Mouse (Mus musculus): ENCODE measurements around the gene Mif. TPM values are rescaled to one million over a fixed set of nuclear protein-coding genes. Genes with fewer than 3 reads are reported as not detected.
"Not testable (repeated sequence)": the region's sequence is repeated elsewhere in the genome, so short reads cannot be mapped to it uniquely, and the experiment has no call there.

Mif gene
- 100 to 1,000 TPM; 202 to 203 TPM for total RNA-seq (2021)

DNA sequence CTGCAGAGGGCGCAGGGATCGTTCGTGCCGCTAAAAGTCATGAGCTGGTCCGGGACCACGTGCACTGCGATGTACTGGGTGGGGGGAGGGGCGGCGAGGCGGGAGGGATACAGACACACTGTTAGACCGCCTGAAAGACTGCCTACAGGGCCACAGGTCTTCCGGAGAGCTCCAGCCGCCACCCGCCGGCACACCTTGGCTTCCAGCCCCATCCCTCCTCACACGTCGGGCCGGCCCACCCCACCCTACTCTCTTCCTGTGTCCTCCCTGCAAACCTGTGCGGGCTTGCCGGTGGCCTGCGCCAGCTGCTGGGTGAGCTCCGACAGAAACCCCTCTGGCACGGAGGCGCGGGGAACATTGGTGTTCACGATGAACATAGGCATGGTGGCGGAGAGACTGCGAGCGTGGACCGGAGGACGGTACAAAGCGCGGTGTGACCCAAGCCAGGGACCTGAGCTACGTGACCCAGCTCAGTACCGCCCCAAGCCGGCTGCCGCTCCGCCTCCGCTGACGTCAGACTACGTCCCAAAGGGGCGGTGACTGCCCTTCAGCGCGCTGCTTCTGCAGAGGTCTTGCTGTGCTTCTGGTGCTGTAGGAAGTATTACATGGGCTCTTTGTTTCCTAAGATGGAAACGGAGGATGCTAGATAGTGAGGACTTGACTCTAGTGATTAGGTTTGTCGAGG, at the start of gene Mif:
Gene Mif, minus strand, starts transcription at position 455 of the 685 bp plus-strand sequence.
- peak; percentile 76 for DNase-seq (ENCODE audit: low spot score)
- intact Hi-C loops (cut with DNase I), result not testable (repeated sequence)

- DNase-seq (ENCODE audit: low spot score), result no peak
- intact Hi-C loops (cut with DNase I), result no loop called here
These were observed 46.8 kb upstream of the Mif start for GRCm38 (mm10) chr10:75906882-75907281.

DNA sequence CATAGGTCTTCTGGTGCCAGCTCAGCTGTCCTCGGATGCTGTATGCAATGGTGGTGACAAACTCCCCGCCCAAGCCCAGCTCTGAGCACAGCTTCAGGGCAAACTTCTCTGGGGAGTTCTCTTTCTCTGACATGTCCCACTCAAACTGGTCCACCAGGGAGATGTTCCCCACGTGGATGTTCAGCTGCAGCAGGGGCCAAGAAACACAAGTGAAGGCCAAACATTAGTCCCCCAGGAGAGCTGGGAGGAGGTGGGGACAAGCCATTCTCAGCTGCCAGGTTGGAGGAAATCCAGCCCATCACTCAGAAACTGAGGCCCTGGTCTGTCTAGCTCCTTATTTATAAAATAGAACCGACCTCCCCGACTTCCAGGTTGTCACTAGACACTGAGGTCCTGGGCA, 44.4 kb upstream of the Mif start:
- DNase-seq (ENCODE audit: low spot score), result no peak
- intact Hi-C loops (cut with DNase I), result no loop called here

DNA sequence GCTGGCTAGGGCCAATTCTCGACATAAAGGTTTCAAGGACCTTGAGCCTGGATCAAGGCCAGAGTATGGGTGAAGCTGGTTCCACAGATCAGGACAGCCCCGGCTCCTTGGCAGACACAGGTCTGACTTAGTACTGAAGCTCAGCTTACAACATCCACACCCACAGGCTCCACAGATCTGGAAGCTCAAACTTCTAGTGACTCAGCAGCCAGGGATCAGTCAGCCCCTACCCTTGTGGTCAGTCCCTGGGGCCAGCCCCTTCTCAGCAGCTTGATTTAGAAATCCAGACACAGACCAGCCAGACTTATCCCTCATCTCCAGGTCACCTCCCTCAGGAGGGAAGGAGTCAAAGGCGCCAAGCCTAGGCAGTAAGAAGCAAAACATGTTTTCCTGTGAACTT, 38.8 kb upstream of the Mif start:
- intact Hi-C loops (cut with DNase I), result no loop called here
- peak; percentile 72 for DNase-seq (ENCODE audit: low spot score)

- intact Hi-C loops (cut with DNase I), result no loop called here
- DNase-seq (ENCODE audit: low spot score), result no peak
These were observed 38.1 kb upstream of the Mif start for GRCm38 (mm10) chr10:75898039-75898564.

DNA sequence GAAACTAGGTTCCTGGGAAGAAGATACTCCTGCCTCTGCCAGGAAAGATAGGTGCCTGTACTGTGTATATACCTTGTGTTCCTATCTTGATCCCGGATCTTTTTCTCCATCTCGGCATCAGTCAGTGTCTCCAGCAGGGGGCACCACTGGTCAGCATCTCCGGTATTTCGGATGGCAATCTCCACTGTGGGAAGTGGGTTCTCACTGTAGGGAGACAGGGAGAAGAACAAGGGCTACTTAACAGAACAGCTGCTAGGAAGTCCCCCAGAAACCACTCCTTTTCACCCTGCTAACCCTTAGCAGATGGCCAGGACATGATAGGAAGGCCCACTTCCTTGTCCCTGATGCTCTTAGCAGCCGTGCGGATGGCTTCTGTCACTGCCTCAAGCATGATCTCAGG, 37.3 kb upstream of the Mif start:
- DNase-seq (ENCODE audit: low spot score), result no peak
- intact Hi-C loops (cut with DNase I), result loop anchor here (1.0 kb wide), 1 partner anchor 54 kb away; no protein-coding TSS in a partner anchor

DNA sequence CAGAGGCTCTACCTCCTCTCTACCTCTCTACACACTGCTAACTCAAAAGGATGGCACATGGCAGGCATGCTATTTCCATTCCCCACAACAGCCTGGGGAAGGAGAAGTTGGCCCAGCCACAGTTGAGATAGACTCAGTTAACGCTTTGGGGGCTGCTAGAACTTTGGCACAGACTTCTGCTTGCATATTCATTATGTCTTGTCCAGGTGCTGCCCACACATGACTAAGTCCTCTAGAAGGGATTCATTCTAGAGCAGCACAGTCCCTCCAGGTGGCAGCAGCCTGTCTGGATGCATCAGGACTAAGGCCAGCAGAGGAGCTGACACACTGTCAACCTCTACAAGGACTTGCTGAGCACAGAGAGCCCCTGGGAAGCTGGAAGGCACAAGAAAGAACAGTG, 36.2 kb upstream of the Mif start:
- intact Hi-C loops (cut with DNase I), result no loop called here

DNA sequence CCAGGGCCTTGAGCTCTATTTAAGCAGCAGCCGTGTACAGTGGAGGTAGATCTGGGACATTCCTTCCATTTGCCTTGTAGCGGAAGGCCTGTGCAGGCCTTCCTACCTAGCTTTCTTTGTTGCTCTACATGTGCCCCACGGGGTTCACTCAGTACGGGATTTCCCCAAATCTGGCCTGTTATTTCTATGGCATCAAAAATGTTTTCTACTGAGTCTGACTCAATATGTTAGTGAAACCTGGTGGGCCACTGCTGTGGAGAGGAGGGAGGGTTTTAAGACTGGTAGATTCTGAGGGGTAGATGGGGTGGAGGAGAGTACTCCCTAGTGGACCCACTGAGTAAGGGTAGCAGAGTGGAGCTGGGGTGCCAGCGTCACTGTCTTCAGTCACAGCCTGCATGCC, 35.7 kb upstream of the Mif start:
- intact Hi-C loops (cut with DNase I), result no loop called here
- DNase-seq (ENCODE audit: low spot score), result no peak

More for the DNA sequence above, 36.2 kb upstream of the Mif start:
- DNase-seq (ENCODE audit: low spot score), result no peak

DNA sequence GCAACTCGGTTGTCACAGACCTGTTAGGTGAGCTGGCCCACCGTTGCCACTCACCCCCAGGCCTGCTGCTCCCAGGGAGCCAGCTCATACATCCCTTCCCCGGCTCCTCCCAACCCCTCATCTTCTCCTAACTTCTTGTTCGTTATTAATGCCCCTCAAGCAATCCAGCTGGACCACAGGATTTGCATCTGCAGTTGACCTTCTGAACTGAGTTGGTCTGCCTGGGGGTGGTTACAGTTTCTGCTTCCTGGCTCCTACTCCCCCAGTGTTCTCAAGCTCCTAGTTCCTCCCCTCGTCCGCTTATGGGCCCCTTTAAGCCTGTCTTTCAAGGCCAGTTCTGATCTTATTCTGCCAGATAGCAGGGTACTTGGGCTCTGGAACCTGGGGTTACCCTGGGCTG, 34.6 kb upstream of the Mif start:
- DNase-seq (ENCODE audit: low spot score), result no peak
- intact Hi-C loops (cut with DNase I), result no loop called here

DNA sequence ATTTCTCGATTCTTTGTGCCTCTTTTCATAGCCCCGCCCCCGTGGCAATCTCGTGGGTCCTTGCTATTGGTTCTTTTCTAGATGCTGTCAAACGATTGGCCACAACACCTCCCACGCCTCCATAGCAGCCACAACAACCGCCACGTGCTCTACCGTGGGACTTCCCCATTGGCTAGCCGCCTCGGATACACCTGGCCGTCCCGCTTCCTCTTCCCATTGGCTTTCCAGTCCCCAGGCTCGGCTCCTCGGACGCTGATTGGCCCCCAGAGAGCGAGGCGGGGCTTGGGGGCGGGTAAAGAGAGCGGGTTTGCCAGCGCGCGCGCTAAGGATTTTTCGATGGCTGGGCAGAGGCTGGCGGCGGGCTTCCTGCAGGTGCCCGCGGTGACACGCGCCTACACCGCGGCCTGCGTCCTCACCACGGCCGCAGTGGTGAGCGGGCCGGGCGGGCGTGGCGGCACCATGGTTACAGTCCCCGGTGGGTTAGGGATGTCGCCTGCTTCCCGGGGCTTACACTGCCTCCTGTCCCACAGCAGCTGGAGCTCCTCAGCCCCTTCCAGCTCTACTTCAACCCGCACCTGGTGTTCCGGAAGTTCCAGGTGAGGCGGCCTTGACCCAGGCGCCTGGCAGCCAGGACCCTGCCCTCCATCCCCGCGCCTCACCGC, 33.2 kb upstream of the Mif start, which contains the start of gene Derl3:
Gene Derl3, plus strand, starts transcription at position 325 of the 662 bp plus-strand sequence.
- DNase-seq (ENCODE audit: low spot score), result peak; percentile 82
- intact Hi-C loops (cut with DNase I), result no loop called here

DNA sequence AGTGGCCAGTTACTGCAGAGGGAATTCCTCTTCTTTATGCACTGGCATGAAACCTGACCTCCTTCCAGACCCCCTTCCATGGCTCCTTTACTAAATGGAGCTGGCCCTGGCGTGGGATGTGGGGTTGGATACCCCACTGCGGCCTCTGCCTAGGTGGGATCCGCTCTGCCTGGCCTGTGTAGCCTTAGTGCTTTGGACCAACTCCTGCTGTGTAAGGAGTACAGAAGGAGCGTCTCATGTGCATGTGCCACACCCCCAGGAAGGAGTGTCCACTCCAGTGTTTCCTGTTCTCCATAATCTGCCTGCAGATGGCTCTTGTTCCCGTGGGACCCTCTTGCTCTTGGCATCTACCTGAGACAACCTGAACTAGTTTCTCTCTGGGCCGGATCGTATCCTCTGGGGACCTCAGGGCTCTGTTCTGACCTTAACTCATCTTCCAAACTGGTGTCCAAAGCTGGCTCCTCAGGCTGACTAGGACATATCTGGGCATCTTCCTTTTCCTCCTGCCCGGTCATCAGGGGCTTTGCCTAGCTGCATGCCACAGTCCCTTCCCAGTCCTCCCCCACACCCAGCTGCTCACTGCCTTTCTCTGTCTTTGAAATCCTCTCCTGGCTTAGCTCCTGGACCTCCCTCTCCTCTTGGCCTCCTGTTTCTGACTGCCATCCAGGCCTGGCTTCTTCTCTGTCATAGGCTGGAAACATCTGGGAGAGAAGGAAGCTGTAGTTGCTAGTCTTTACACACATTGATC, 29.5 kb upstream of the Mif start:
- intact Hi-C loops (cut with DNase I), result no loop called here

DNA sequence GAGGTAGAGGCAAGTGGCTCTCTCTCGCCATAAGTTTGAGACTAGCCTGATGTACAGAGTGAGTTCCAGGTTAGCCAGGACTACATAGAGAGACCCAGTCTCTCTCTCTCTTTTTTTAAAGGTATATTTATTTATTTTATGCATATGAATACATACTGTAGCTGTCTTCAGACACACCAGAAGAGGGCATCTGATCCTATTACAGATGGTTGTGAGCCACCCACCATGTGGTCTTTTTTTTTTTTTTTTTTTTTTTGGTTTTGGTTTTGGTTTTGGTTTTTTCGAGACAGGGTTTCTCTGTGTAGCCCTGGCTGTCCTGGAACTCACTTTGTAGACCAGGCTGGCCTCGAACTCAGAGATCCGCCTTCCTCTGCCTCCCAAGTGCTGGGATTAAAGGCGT, 27.5 kb upstream of the Mif start:
- intact Hi-C loops (cut with DNase I); DNase-seq (ENCODE audit: low spot score): not testable (repeated sequence)

More for the DNA sequence above, 29.5 kb upstream of the Mif start:
- no peak for DNase-seq (ENCODE audit: low spot score)

DNA sequence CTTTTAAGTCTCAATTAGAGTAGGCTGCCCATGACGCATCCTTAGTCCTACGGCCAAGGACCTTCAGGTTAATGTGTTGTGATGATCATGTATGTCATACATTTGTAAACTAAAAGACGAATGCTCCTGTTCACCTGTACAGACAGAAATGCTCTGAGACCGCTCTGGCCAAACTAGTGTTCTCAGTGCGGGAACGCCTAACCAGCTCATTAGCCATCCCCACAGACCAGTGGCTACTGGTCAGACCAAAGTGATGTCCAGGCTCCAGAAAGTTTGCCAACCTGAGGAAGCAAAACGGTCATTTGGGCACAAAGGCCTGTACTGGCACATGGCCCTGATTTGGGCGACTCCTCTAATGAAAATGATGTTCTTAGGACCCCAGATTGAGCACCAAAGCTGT, 24.7 kb upstream of the Mif start:
- no peak for DNase-seq (ENCODE audit: low spot score)
- intact Hi-C loops (cut with DNase I), result no loop called here

DNA sequence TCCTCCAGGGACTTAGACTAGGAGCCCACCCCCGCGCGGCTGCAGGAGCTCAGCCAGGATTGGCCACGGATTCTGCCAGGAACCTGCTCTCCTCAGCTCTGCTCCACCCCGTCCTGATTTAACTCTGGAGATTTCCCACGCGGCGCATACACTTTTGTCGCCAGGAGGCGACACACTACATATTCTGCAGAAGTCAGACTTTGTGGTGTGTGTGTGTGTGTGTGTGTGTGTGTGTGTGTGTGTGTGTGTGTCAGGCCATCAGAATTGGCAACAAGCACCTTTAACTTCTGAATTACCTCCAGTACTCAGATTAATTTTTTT, 23.2 kb upstream of the Mif start:
- peak; percentile 64 for DNase-seq (ENCODE audit: low spot score)
- intact Hi-C loops (cut with DNase I), result loop anchor here (1.0 kb wide), 1 partner anchor 68 kb away; no protein-coding TSS in a partner anchor

DNA sequence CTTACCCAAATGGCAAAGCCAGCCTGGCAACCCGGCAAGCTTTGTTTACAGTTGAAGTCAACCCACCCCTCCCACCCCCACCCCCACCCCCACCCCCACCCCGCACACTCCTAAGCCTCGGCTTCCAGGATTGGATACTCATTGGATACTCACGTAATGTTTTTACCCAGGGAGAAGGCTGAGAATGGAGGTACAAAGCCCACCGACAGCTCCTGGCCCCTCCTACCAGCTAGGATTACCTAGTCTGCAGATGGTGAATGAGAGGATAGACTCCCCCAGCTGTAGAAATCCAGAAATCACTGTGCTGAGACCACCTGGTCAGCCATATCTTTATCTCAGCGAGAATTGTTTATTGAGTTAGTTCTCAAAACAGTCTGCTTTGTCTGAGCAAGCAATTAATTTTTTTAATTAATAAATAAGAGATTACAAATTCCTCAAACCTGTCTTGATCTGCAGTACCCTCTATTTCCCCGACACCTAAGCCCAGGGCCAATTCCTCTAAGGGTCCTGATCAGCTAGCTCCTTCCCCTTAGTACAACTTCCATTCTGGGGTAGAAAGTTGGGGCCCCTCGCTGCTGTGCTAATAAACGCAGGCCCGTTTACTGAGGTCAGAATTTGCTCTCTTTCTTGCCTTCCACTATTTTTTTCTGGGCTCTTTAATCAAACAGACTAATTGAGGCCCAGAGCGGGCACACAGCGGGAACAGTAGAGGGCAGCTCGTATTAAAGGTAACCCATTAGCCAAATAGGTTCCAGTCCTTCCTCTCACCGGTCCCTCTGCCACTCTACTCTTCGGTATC, 22.6 kb upstream of the Mif start:
- no peak for DNase-seq (ENCODE audit: low spot score)
- intact Hi-C loops (cut with DNase I), result loop anchor here (1.0 kb wide), 1 partner anchor 69 kb away; no protein-coding TSS in a partner anchor

GRCm38 (mm10) chr10:75881578-75882432, 21.8 kb upstream of the Mif start:
- no peak for DNase-seq (ENCODE audit: low spot score)
- intact Hi-C loops (cut with DNase I), result no loop called here

DNA sequence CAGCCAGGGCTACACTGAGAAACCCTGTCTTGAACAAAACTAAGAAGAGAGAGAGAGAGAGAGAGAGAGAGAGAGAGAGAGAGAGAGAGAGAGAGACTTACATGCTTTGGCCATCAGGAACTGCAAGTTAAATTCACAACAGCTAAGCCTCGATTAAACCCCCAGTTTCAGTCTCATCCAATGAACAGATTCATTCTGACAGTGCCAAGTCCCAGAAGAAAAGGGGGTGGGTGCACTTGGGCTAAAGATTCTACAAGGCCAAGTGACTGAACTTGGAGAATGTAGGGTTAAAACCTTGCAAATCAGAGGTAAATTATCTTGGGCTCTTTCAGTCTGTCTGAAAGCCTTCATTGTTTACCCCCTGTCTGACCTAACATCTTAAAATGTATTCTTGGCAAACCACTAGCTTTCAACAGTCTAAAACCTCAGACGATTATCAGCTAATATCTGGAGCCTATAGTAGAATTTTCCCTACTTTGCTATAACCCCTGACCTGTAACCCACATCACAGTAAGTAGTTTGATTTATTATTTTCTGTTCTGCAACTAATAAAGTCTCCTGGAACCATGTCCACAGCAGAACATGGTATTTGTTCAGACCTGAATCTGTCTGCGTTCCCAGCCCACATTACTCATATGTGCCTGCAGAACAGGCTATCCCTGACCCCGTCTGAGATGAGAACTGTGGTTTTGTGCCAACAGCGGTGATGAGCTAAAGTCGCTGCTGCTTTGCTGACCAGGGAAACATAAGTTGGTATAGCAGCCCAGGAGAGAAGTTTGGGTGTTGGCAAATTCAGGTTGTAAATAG, 20.9 kb upstream of the Mif start:
- DNase-seq (ENCODE audit: low spot score), result no peak
- intact Hi-C loops (cut with DNase I), result no loop called here

- no peak for DNase-seq (ENCODE audit: low spot score)
- intact Hi-C loops (cut with DNase I), result no loop called here
These were observed 20.3 kb upstream of the Mif start for GRCm38 (mm10) chr10:75880351-75880750.
